Mouse (Mus musculus): ENCODE data around the gene Rnpepl1. TPM values are rescaled to one million over a fixed set of nuclear protein-coding genes. Genes with fewer than 3 reads are reported as not detected.

Gene Rnpepl1
- polyA plus RNA-seq, 1 experiment from 2014 or later = 60.7 TPM

DNA sequence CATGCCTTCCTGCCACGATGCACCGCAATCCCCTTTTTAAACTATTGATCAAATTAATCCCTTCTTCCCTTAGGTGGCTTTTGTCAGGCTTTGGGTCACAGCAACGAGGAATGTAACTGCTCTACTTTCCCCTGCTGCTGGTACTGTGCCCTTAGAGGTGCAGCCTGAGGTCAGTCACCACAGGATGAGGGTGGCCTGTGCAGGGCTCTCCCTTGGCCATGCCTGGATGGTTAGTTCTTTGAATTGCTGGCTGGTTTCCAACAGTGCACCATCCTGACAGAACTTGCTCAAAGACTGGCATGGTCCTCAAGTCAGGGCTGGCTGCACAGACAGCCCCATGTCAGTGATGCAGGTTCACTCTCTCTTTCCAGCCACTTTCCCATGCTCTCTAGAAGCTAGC is 36.6 kb upstream of the Rnpepl1 start:
- ATAC-seq = no peak

DNA sequence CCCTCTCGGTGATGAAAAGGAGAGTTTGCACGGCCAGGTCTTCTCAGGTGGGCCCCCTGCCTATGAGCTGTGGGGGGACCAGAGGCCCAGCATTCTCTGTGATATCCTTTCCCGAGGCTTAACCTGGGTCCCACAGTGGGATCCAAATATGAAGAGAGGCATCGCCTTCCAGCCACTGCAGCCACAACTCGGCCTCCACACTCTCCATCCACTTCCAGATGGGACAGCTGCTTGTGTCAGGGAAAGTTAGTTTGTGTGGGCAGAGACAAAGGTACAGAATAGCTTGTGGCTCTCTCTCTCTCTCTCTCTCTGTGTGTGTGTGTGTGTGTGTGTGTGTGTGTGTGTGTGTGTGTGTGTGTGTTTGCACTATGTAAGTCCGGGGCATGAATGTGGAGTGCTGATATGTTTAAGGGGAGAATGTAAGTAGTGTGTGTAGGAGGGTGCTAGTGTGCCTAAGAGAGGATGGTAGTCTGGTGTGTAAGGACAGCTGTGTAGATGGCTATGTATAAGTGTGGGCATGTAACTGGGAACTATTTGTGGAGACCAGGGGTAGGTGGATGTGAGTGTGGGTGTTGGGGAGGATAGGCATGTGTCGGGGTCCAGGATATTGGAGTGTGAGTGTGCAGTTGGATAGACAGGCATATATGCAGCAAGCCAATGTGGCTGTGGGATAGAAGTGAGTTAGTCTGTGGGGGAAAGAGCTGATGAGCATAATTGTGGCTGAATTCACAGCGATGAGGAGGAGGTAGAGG is 35.0 kb upstream of the Rnpepl1 start:
- ATAC-seq (no peak), DNase-seq (ENCODE audit: low spot score) (no peak)
- Histone ChIP-seq H3K4me3 (ENCODE audit: low read depth, low read length) (no peak overlapping the region), H3K9me3 (ENCODE audit: low read length) (no peaks in the 10 kb centered on the region), H3K27ac (ENCODE audit: low read length) (no peak overlapping the region), H3K27me3 (replicated peaks; ENCODE audit: insufficient read depth, low read length) (no peaks in the 10 kb centered on the region), H3K4me1 (ENCODE audit: insufficient read depth, low read depth, low read length) (no peaks in the 10 kb centered on the region), H3K9ac (replicated peaks; ENCODE audit: low read depth) (no peak overlapping the region), H3K4me2 (replicated peaks; ENCODE audit: low read depth, low read length) (no peak overlapping the region), H3K36me3 (ENCODE audit: insufficient read depth, low read length) (no peaks in the 10 kb centered on the region)
- TF ChIP-seq EP300 (IDR thresholded peaks at IDR 0.05) (no peak), CTCF (IDR thresholded peaks at IDR 0.05) (no peak)
- WGBS = 62% methylated on average over 8 of the region's 8 CpGs

More for the DNA sequence above, 36.6 kb upstream of the Rnpepl1 start:
- WGBS = 82% methylated on average over 3 of the region's 3 CpGs
- H3K4me3 ChIP-seq (ENCODE audit: low read depth, low read length) = no peak overlapping the region
- no peaks in the 10 kb centered on the region for H3K9me3 ChIP-seq (ENCODE audit: low read length)
- TF ChIP-seq CTCF (IDR thresholded peaks at IDR 0.05) = no peak
- no peak for TF ChIP-seq EP300 (IDR thresholded peaks at IDR 0.05)
- no peak for DNase-seq (ENCODE audit: low spot score)
- no peaks in the 10 kb centered on the region for H3K27me3 ChIP-seq (replicated peaks; ENCODE audit: insufficient read depth, low read length)
- no peak overlapping the region for H3K27ac ChIP-seq (ENCODE audit: low read length)
- no peak overlapping the region for H3K9ac ChIP-seq (replicated peaks; ENCODE audit: low read depth)
- no peaks in the 10 kb centered on the region for H3K36me3 ChIP-seq (ENCODE audit: insufficient read depth, low read length)
- H3K4me2 ChIP-seq (replicated peaks; ENCODE audit: low read depth, low read length) = no peak overlapping the region
- H3K4me1 ChIP-seq (ENCODE audit: insufficient read depth, low read depth, low read length) = no peaks in the 10 kb centered on the region

DNA sequence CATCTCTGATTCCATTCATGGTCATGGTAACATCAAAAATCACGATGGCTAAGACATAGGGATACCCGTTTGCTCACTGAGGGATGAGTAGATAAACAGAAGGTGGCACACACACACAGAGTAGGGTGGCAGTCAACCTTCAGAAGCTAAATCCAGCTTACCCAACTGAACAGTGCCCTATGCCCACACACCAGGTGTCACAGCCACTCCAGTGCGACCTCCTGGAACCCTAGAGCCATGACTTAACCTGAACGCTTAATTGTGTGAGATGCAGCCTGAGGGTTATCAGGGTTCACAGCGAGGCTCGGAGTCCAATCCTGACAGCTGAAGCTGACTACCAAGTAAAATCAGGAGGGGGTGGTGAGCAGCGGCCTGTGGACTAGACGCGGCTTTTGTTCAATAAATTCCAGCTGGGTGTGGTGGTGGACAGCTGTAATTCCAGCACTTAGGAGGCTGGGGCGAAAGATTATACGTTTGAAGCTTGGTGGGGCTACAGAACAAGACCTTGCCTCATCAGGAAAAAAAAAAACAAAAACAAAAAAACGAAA is 33.1 kb upstream of the Rnpepl1 start:
- H3K36me3 ChIP-seq (ENCODE audit: insufficient read depth, low read length) = no peaks in the 10 kb centered on the region
- TF ChIP-seq EP300 (IDR thresholded peaks at IDR 0.05) = no peak
- H3K9me3 ChIP-seq (ENCODE audit: low read length) = no peaks in the 10 kb centered on the region
- no peak overlapping the region for H3K9ac ChIP-seq (replicated peaks; ENCODE audit: low read depth)
- H3K27me3 ChIP-seq (replicated peaks; ENCODE audit: insufficient read depth, low read length) = no peaks in the 10 kb centered on the region
- no peak overlapping the region for H3K4me2 ChIP-seq (replicated peaks; ENCODE audit: low read depth, low read length)
- no peak overlapping the region for H3K4me3 ChIP-seq (ENCODE audit: low read depth, low read length)
- ATAC-seq = no peak
- H3K27ac ChIP-seq (ENCODE audit: low read length) = no peak overlapping the region
- no peaks in the 10 kb centered on the region for H3K4me1 ChIP-seq (ENCODE audit: insufficient read depth, low read depth, low read length)
- no peak for DNase-seq (ENCODE audit: low spot score)
- WGBS = 63% methylated on average over 12 of the region's 12 CpGs

DNA sequence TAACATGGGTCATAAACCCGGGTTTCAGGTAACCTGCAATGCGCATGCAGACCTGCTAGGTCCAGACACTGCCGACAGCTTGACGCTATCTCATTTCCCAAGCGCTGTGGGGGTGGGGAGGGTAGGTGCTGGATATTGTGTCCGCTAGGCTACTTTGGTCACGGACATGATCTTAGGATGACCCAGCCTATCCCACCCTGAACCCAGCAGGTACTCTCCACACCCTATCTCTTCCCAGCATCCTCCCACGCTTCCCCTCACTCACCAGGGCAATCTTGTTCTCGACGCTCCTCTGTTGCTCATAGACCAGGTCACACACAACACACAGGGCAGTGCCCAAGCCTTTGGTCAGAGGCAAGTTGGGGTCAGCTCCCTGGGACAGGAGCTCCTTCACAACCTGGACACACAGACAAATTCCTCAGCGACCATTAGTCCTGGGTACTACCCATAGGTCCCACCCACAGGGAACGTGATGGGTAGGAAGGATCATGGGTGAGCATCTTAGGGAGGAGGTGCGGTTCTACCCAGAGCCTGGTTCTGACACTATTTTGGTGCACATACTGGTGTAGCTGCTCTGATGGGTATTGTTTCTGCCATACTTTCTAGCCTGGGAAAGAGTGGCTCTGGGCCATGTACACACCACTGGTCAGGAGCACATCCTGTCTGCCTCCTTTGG is 32.4 kb upstream of the Rnpepl1 start:
- Histone ChIP-seq H3K9ac (replicated peaks; ENCODE audit: low read depth) (no peak overlapping the region), H3K27ac (ENCODE audit: low read length) (no peak overlapping the region), H3K4me2 (replicated peaks; ENCODE audit: low read depth, low read length) (no peak overlapping the region), H3K27me3 (replicated peaks; ENCODE audit: insufficient read depth, low read length) (no peaks in the 10 kb centered on the region), H3K36me3 (ENCODE audit: insufficient read depth, low read length) (no peaks in the 10 kb centered on the region), H3K4me3 (ENCODE audit: low read depth, low read length) (no peak overlapping the region), H3K4me1 (ENCODE audit: insufficient read depth, low read depth, low read length) (no peaks in the 10 kb centered on the region), H3K9me3 (ENCODE audit: low read length) (no peaks in the 10 kb centered on the region)
- ATAC-seq = no peak
- 83% methylated on average over 13 of the region's 13 CpGs for WGBS
- TF ChIP-seq CTCF (IDR thresholded peaks at IDR 0.05) (no peak), EP300 (IDR thresholded peaks at IDR 0.05) (no peak)
- no peak for DNase-seq (ENCODE audit: low spot score)

DNA sequence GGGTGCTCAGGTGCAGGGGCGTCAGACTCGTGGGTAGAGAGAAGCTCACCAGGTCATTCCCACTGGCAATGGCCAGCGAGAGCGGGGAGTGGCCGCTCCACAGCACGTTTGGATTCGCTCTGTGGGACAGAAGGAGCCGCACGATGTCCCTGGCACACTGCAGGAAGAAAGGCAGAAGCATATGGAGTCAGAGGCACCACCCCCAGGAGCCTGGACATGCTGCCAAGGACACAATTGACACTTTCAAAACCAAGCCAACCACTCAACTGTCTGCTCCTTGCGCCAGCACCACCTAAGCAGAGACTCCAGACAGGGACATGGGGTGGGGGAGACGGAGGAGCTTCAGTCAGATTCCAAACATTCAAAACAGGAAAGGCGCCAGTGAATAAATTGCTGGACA is 31.3 kb upstream of the Rnpepl1 start:
- no peak overlapping the region for H3K27ac ChIP-seq (ENCODE audit: low read length)
- H3K9me3 ChIP-seq (ENCODE audit: low read length) = no peaks in the 10 kb centered on the region
- DNase-seq (ENCODE audit: low spot score) = no peak
- no peaks in the 10 kb centered on the region for H3K27me3 ChIP-seq (replicated peaks; ENCODE audit: insufficient read depth, low read length)
- WGBS = 70% methylated on average over 12 of the region's 12 CpGs
- no peak overlapping the region for H3K9ac ChIP-seq (replicated peaks; ENCODE audit: low read depth)
- TF ChIP-seq EP300 (IDR thresholded peaks at IDR 0.05) = no peak
- TF ChIP-seq CTCF (IDR thresholded peaks at IDR 0.05) = no peak
- H3K4me2 ChIP-seq (replicated peaks; ENCODE audit: low read depth, low read length) = no peak overlapping the region
- no peak overlapping the region for H3K4me3 ChIP-seq (ENCODE audit: low read depth, low read length)
- ATAC-seq = peak; percentile 37
- no peaks in the 10 kb centered on the region for H3K36me3 ChIP-seq (ENCODE audit: insufficient read depth, low read length)
- no peaks in the 10 kb centered on the region for H3K4me1 ChIP-seq (ENCODE audit: insufficient read depth, low read depth, low read length)

DNA sequence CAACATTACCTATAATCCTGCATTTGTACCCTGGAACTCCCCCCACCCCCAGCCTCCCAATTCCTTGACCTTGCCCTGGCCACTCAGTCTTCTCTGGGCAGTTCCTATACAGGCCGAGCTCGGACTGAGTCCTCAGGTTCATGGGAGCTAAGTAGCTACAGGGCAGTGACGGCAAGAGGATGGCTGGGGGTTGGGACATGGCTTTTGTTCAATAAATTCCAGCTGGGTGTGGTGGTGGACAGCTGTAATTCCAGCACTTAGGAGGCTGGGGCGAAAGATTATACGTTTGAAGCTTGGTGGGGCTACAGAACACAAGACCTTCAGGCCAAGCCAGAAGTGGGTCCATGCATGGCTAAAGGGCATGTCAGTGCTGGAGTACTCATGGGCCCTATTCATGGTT is 30.5 kb upstream of the Rnpepl1 start:
- Histone ChIP-seq H3K9ac (replicated peaks; ENCODE audit: low read depth) (no peak overlapping the region), H3K4me1 (ENCODE audit: insufficient read depth, low read depth, low read length) (no peaks in the 10 kb centered on the region), H3K36me3 (ENCODE audit: insufficient read depth, low read length) (no peaks in the 10 kb centered on the region), H3K4me2 (replicated peaks; ENCODE audit: low read depth, low read length) (no peak overlapping the region), H3K9me3 (ENCODE audit: low read length) (no peaks in the 10 kb centered on the region), H3K4me3 (ENCODE audit: low read depth, low read length) (no peak overlapping the region), H3K27me3 (replicated peaks; ENCODE audit: insufficient read depth, low read length) (no peaks in the 10 kb centered on the region), H3K27ac (ENCODE audit: low read length) (no peak overlapping the region)
- ATAC-seq = no peak
- no peak for DNase-seq (ENCODE audit: low spot score)
- TF ChIP-seq CTCF (IDR thresholded peaks at IDR 0.05) (no peak), EP300 (IDR thresholded peaks at IDR 0.05) (no peak)
- 77% methylated on average over 5 of the region's 5 CpGs for WGBS
